Mouse (Mus musculus) forebrain, embryonic 14.5 days (tissue): ENCODE measurements around the gene Aff3. TPM values are rescaled to one million over a fixed set of nuclear protein-coding genes. Genes with fewer than 3 reads are reported as not detected.
A peak's percentile ranks its signal among the peaks of the same experiment; 100 is the strongest.

Experiments
- ATAC-seq: fragments of 200-750 bp; cut with Nextera tagmentation; 2 replicates; pipeline ENCODE4 v1.8.0; 2017; ENCODE audit warnings: mild to moderate bottlenecking, moderate library complexity
- DNase-seq: peaks from one replicate; pipeline ENCODE4 v3.0.0-alpha.2; 2015; ENCODE audit warnings: low spot score
- H3K27ac ChIP-seq: fragments of 300-500 bp; sonication (generic); 2 replicates; pipeline ENCODE4 v1.5.1; 2014; ENCODE audit warnings: low read depth, mild to moderate bottlenecking, control low read depth, low read length, moderate library complexity
- H3K27me3 ChIP-seq: fragments of 300-500 bp; sonication (generic); replicated peaks from 2 replicates; pipeline ENCODE4 v1.6.1; 2014; ENCODE audit warnings: low read length, control low read depth, mixed read lengths; ENCODE audit not compliant: control insufficient read depth, insufficient read depth
- H3K36me3 ChIP-seq: fragments of 300-500 bp; sonication (generic); 2 replicates; pipeline ENCODE4 v1.6.1; 2014; ENCODE audit warnings: low read length, control low read depth; ENCODE audit not compliant: control insufficient read depth, insufficient read depth
- H3K4me1 ChIP-seq: fragments of 300-500 bp; sonication (generic); 2 replicates; pipeline ENCODE4 v1.6.1; 2014; ENCODE audit warnings: antibody characterized with exemption, low read length, control low read depth; ENCODE audit not compliant: control insufficient read depth, insufficient read depth
- H3K4me2 ChIP-seq: fragments of 300-500 bp; sonication (generic); 2 replicates; pipeline ENCODE4 v1.6.1; 2014; ENCODE audit warnings: mild to moderate bottlenecking, control low read depth, low read length
- H3K4me3 ChIP-seq: fragments of 300-500 bp; sonication (generic); 2 replicates; pipeline ENCODE4 v1.5.1; 2014; ENCODE audit warnings: low read depth, low read length, control low read depth
- H3K9ac ChIP-seq: fragments of 300-500 bp; sonication (generic); 2 replicates; pipeline ENCODE4 v1.6.1; 2014; ENCODE audit warnings: mild to moderate bottlenecking, low read length, control low read depth, moderate library complexity
- H3K9me3 ChIP-seq: fragments of 300-500 bp; sonication (generic); replicated peaks from 2 replicates; pipeline ENCODE4 v1.6.1; 2016; ENCODE audit warnings: low read length, control low read depth, mixed read lengths; ENCODE audit not compliant: control insufficient read depth
- WGBS: fragments of 180-500 bp; shearing (Covaris S2); extraction: QIAGEN DNeasy Blood & Tissue Kit; methylation state at CpG from one replicate; pipeline ENCODE4 v1.1.7; 2014; 5-methylcytosine and 5-hydroxymethylcytosine counted together
- polyA plus RNA-seq: library from polyadenylated mRNA; unstranded; fragments of >200 nt; fragmentation: Nextera tagmentation; extraction: Ambion mirVana; gene quantifications from 2 replicates; pipeline ENCODE4 v1.2.1, GENCODE M21; 2014

Gene Aff3
- polyA plus RNA-seq, 1 experiment from 2014 or later: 15.5 TPM

DNA sequence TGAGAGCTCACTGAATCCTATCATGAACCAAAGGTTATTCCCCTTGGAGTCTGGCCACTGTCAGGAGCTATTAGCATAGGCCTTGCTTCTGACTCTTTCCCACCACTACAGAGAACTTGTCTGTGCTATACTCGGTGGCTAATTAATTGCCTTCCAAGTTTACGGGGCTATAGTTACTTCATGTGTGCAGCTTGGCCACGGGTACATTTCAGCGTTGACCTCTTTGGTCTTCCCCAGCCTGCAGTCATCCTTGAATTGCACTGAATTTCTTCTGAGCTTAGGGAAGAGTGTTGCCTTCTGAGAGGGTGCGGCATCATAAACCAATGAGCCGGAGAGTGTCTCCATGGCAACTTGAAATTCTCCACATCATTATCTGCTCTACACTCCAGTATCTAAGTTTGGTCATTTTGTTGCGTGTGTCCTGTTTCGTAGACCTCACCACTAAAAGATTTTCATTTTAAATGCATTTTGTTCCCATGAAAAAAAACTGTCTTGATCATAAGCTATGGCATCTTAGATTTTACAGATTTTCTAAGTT, 467.5 kb downstream of the Aff3 start:
- Histone ChIP-seq H3K4me2 (no peak overlapping the region), H3K36me3 (no peaks in the 10 kb centered on the region), H3K9ac (no peak overlapping the region), H3K27me3 (no peaks in the 10 kb centered on the region), H3K9me3 (no peaks in the 10 kb centered on the region), H3K4me3 (no peak overlapping the region), H3K27ac (peak overlapping the region; percentile 0; the same call in 1 of the 2 replicates), H3K4me1 (peaks cover 44% of the 10 kb centered on the region)
- 64% methylated on average over 8 of the region's 8 CpGs for WGBS
- no peak for ATAC-seq
- peak; percentile 42 for DNase-seq

DNA sequence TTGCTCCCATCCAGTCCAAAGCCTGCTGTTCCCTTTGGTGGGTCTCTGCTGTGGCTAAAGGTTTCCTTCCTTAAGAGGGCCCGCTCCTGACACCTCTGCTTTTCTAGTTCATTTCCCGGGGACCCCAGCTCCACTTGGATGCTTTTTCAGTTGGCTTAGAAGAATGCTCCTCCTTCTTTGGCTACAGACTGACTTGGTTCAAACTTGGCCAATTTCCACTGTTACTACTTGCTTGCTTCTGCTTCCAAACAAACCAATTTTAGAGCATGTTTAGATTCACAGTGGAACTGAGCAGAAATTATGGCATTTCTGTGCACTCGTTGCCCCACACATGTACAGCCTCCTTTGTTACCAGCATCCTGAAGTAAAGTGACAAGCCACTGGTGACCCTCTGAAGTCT, 469.0 kb downstream of the Aff3 start:
- no peak overlapping the region for H3K4me3 ChIP-seq
- no peaks in the 10 kb centered on the region for H3K36me3 ChIP-seq
- H3K9me3 ChIP-seq: no peaks in the 10 kb centered on the region
- ATAC-seq: no peak
- H3K27me3 ChIP-seq: no peaks in the 10 kb centered on the region
- WGBS: 75% methylated on average over 3 of the region's 3 CpGs
- H3K4me1 ChIP-seq: peaks cover 38% of the 10 kb centered on the region
- H3K9ac ChIP-seq: no peak overlapping the region
- no peak overlapping the region for H3K27ac ChIP-seq
- peak; percentile 40 for DNase-seq
- no peak overlapping the region for H3K4me2 ChIP-seq

DNA sequence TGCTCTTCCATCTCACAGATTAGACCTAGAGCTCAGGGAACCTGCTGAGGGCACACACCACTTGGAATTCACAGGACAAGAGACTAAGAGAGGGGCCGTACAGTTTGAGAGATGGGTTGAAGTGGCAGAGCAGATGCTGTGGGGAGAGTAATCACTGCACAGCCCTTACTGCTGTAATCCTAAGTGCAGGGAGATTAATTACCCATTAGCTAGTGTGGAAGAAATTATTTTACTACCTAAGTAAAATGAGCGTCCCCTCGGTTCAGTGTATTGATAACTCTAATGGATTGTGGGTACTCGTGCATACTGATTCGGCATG, 478.6 kb downstream of the Aff3 start:
- H3K36me3 ChIP-seq: peaks cover 36% of the 10 kb centered on the region
- H3K9me3 ChIP-seq: no peaks in the 10 kb centered on the region
- peak; percentile 32; the same call in 1 of the 2 replicates for ATAC-seq
- H3K4me1 ChIP-seq: no peaks in the 10 kb centered on the region
- no peak overlapping the region for H3K27ac ChIP-seq
- 90% methylated on average over 5 of the region's 5 CpGs for WGBS
- no peak overlapping the region for H3K4me3 ChIP-seq
- no peak overlapping the region for H3K4me2 ChIP-seq
- H3K27me3 ChIP-seq: no peaks in the 10 kb centered on the region
- no peak for DNase-seq
- no peak overlapping the region for H3K9ac ChIP-seq

DNA sequence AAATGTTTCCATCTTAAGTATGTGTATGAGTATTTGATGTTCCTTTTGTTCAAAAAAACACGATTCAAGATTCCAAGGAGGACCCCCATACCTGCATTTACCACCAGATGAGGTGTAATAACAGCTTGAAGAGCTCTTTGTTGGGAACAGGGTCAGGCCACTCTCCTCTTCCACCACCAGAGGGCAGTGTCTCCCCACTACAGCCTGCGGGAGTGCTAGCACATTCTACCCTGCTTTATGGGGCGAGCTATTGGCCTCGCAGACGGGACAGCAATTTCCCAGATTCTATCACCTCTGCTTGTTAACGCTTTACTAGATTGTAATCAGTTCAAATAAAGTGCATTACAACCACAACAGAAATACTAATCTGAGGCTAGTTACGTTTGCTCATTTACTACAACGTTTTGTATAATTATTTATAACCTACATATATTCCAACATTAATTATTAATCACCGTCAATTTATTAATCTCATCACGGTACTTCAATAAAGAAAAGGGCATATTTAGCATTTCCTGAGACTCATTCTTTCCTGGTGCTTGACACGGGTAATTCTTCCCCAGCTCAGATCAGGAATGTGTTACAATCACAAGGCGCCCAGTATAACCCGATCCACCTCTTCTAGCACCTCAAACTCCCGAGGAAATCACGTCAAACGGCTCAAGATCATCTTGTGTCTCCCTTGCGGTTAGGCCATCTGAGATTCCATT, 479.1 kb downstream of the Aff3 start:
- WGBS: 56% methylated on average over 17 of the region's 17 CpGs
- H3K4me1 ChIP-seq: no peaks in the 10 kb centered on the region
- no peaks in the 10 kb centered on the region for H3K9me3 ChIP-seq
- ATAC-seq (peak; percentile 88), DNase-seq (peak; percentile 90)
- no peak overlapping the region for H3K27ac ChIP-seq
- no peak overlapping the region for H3K4me2 ChIP-seq
- H3K9ac ChIP-seq: no peak overlapping the region
- peaks cover 41% of the 10 kb centered on the region for H3K36me3 ChIP-seq
- H3K27me3 ChIP-seq: no peaks in the 10 kb centered on the region
- H3K4me3 ChIP-seq: no peak overlapping the region

DNA sequence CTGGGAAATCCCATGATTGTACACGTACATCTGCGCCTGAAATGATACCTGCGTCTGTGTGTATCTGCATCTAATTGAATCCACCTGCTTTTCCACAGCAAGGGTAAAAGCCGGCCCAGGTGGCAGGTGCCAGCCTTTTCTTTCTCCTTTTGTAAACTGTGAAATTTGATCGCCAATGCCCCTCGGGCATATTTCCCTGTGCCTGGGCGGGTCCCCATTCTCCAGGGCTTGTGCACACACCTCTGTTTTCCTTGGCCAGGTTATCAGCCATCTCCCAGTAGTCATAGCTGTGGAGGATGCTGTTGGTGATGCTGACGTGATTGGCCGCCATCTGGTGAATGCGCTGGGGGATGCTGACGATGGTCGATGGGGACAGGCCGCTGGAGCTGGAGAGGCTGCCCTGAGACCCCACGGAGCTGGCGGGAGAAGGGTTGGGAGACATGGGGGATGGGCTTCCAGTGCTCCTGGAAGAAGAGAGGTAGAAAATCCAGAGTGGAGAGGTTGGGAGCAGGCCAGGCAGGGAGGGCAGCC, 483.7 kb downstream of the Aff3 start:
- ATAC-seq (no peak), DNase-seq (no peak)
- Histone ChIP-seq H3K9me3 (no peaks in the 10 kb centered on the region), H3K4me2 (no peak overlapping the region), H3K4me1 (no peaks in the 10 kb centered on the region), H3K4me3 (no peak overlapping the region), H3K27ac (no peak overlapping the region), H3K9ac (no peak overlapping the region), H3K36me3 (peaks cover 71% of the 10 kb centered on the region), H3K27me3 (no peaks in the 10 kb centered on the region)
- 83% methylated on average over 15 of the region's 15 CpGs for WGBS

DNA sequence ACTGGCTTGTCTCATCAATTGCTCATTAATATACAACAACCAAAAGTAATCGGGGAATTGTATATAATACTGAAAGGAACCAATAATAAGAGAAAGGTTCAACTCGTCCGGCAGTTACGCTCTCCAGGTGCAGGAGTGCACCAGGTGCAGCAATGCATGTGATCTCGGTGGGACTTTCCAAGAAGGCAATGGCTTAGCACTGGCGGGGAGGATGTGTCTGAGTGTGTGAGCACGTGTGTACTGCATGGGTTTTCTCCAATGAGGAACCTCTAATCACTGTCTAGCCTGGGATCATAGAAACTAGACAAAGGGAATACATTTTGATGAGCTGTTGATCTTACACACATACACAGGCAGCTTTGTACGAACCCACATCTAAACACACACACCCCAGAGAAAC, 485.8 kb downstream of the Aff3 start:
- 89% methylated on average over 8 of the region's 8 CpGs for WGBS
- Histone ChIP-seq H3K9me3 (no peaks in the 10 kb centered on the region), H3K36me3 (peaks cover 61% of the 10 kb centered on the region), H3K27me3 (no peaks in the 10 kb centered on the region), H3K9ac (no peak overlapping the region), H3K4me2 (no peak overlapping the region), H3K4me3 (no peak overlapping the region), H3K27ac (no peak overlapping the region), H3K4me1 (no peaks in the 10 kb centered on the region)
- DNase-seq (no peak), ATAC-seq (no peak)

DNA sequence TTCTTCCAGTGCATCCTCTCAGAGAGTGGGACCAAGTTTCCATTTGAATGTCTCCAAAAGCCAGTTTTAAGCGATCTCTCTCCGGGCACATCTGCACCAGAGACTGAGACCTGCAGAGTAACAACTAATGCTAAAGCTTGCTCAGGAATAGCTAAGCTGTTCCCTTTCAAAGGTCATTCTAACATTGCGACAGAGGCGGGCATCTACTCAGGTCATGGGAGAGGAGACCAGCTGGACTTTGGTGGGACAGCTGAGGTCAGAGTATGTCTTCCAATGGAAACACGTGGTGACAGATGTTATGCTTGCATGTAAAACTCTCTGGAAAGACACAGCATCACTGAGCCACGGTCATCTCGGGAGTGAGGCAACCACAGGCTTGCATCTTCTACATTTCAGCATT, 488.7 kb downstream of the Aff3 start:
- Histone ChIP-seq H3K27me3 (no peaks in the 10 kb centered on the region), H3K9ac (no peak overlapping the region), H3K4me1 (no peaks in the 10 kb centered on the region), H3K4me2 (no peak overlapping the region), H3K4me3 (no peak overlapping the region), H3K9me3 (no peaks in the 10 kb centered on the region), H3K27ac (no peak overlapping the region), H3K36me3 (peaks cover 42% of the 10 kb centered on the region)
- ATAC-seq (no peak), DNase-seq (no peak)
- 95% methylated on average over 7 of the region's 7 CpGs for WGBS

DNA sequence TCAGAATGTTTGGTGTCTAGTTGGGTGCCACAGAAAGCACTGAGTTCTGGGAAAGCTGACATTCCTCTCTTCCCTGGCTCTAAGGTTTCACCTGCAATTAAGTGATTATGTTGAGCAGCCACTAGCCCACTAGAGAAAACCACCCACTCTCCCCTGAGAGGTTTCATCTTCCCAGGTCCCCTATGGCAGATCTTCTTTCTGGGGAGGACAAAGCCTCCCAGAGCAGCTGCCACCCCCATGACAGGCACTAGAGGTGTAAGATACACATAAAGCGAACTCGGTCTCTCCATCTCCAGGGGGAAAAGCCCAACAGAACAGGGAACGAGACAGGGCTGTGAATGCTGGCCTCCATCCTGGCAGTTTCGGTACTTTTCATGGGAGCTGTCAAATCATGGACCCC, 492.9 kb downstream of the Aff3 start:
- no peak overlapping the region for H3K9ac ChIP-seq
- no peaks in the 10 kb centered on the region for H3K27me3 ChIP-seq
- ATAC-seq: no peak
- 92% methylated on average over 4 of the region's 4 CpGs for WGBS
- peaks cover 5% of the 10 kb centered on the region; the same call in 1 of the 2 replicates for H3K36me3 ChIP-seq
- H3K4me3 ChIP-seq: no peak overlapping the region
- H3K4me1 ChIP-seq: peaks cover 2% of the 10 kb centered on the region; the same call in 1 of the 2 replicates
- H3K9me3 ChIP-seq: no peaks in the 10 kb centered on the region
- no peak overlapping the region for H3K4me2 ChIP-seq
- H3K27ac ChIP-seq: no peak overlapping the region
- DNase-seq: no peak

DNA sequence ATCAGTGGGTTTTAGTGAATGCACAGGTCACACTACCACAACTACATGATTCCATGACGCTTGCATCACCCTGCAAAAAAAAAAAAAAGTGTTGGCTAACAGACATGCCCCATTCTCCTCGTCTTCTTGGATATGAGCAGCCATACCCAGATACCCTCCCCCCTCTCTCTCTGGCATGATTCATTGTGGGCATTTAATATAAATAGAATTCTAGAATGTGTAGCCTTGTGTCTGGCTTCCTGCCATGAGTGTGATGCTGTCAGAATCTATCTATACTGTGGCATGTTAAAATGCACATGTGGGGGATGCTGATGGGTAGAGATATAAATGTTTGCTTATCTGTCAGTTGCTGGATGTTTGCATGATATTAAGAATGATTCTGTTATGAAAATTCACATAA, 499.1 kb downstream of the Aff3 start:
- DNase-seq (peak; percentile 51), ATAC-seq (no peak)
- H3K36me3 ChIP-seq: no peaks in the 10 kb centered on the region
- no peak overlapping the region for H3K27ac ChIP-seq
- H3K4me3 ChIP-seq: no peak overlapping the region
- H3K9ac ChIP-seq: no peak overlapping the region
- H3K9me3 ChIP-seq: no peaks in the 10 kb centered on the region
- H3K4me2 ChIP-seq: no peak overlapping the region
- WGBS: 78% methylated on average over 2 of the region's 2 CpGs
- H3K4me1 ChIP-seq: peaks cover 2% of the 10 kb centered on the region; the same call in 1 of the 2 replicates
- H3K27me3 ChIP-seq: no peaks in the 10 kb centered on the region
